Mouse (Mus musculus) spleen, adult 18-20 months (tissue): ENCODE measurements around the gene Plcg2.

Experiments
- DNase-seq, 2 experiments: peaks; one replicate each; pipeline ENCODE4 v3.0.0; 2022; ENCODE audit warnings: mixed read lengths in 2 of 2

The Plcg2 gene

GRCm38 (mm10) chr8:117639631-117640030, 141.5 kb downstream of the Plcg2 start:
- DNase-seq, result no peak

- no peak for DNase-seq
Observed at GRCm38 (mm10) chr8:117645486-117645885, 147.4 kb downstream of the Plcg2 start.

DNA sequence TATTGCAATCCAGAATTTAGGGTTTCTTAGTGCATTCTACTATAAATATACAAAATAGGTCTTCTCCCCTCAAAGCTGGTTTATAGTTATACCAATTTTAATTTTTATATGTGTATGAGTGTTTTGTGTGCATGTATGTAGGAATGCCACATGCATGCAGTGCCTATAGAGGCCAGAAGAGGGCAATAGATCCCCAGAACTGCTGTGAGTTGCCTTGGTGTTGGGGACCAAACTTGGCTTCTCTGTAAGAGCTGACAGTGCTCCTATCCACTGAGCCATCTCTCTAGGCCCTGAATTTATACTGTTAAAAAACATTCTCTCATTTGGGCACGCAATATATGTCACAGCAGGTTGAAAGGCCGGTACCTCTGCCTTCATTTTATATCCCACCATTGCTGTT, 147.9 kb downstream of the Plcg2 start:
- peak in 1 of 2 experiments; percentile 26 for DNase-seq

DNA sequence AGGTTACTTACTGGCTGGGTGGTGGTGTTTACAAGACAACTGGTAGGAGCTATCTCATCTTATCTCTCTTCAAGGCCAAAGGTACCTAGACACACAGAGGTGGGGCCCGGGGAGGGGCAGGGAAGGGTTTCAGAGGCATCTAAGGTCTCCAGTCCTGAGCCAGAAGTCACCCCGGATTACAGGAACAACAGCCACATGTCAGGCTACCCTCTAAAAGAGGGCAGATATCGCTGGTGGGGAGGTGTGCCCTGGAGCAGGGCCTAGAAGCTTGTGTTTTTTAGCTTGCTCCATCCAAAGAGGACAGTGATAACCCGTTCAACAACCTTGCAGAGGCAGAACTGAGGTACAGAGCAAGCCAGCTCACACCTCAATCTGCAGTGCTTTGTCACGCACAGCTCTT, 148.3 kb downstream of the Plcg2 start:
- no peak for DNase-seq

DNA sequence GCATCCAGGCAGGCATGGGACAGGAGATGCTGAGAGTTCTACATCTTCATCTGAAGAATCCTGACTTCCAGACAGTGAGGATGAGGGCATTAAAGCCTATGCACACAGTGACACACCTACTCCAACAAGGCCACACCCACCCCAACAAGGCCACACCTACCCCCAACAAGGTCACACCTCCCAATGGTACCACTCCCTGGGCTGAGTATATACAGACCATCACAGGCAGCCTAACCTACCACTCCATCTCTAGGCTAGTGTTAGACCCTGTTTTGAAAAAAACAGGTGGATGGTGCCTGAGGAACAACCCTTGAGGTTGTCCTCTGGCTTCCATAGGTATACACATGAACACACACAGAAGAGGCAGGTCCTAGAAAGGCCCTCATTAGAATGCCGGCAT, 154.2 kb downstream of the Plcg2 start:
- DNase-seq, result no peak

- no peak for DNase-seq
Observed at GRCm38 (mm10) chr8:117658990-117659389, 160.9 kb downstream of the Plcg2 start.

DNA sequence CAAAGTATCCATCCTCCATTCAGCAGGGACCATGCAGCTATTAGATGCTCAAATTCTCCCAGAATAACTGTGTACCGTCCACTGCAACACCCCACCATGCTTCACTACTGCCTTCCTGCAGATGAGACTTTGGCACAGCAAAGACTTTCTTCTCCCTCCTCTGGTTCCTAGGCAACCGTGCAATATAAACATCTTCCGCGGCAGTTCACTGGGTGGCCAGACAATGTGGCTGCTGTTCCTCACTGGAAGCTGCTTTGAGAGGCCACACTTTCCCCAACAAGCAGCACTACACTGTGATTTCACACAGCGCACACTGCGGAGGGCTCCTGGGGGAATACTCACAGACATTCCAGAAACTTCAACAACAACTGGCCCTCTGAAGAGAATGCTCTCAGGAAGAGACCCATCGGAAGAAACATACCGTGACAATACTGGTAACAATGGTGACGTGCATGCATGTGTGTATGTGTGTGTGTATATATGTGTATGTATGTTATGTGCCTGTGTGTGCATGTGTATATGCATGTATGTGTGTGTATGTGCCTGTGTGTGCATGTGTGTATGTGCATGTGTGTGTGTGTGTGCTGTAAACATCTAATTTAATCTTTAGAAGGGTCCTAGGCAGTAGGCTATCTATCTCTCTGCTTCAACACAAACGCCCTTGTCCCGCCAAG, 162.4 kb downstream of the Plcg2 start:
- no peak for DNase-seq

- DNase-seq, result no peak
Observed at GRCm38 (mm10) chr8:117667349-117668124, 169.4 kb downstream of the Plcg2 start.

GRCm38 (mm10) chr8:117670461-117670860, 172.4 kb downstream of the Plcg2 start:
- DNase-seq, result no peak

DNA sequence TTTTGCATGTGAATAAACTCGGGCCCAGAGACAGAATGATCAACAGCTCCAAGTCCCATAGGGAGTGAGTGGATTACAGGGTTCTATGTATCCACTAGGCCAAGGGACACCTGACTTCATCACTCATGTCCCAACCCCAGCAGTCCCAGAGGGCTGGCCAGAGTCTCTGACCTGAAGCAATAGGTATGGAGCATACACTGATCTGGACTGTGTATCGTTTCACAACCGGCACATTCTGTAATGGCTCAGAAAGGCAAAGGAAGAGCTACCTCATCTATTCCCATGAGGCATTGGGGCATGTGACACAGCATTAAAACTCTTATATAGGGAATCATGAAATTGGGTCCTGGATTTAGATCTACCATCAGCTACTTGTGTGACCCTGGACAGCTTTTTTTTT, 174.5 kb downstream of the Plcg2 start:
- DNase-seq, result no peak

- DNase-seq, result peak; percentile 24 to 50
Observed at GRCm38 (mm10) chr8:117673430-117673830, 175.3 kb downstream of the Plcg2 start, which contains the start of gene Sdr42e1. TSS of gene Sdr42e1 (minus strand) at chr8:117673689.

GRCm38 (mm10) chr8:117675171-117675570, 177.1 kb downstream of the Plcg2 start:
- DNase-seq, result no peak

DNA sequence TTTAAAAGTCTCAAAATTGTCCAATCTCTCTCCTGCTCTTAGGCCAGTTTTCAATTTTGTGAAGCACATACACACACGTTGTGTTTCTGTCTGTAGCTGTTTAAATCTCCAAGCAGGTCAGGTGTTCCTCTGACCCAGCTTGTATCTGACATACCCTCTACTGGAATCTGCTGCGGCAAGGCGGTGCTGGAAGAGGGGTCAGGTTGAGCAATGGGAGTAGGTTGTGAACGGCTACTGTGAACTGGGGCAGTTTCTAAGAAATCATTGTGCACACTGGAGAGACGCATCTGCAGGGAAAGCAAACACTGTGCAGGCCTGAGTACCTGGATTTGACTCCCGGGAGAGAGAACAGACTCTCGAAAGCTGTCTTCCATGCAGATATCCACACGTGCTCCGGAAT, 178.4 kb downstream of the Plcg2 start:
- no peak for DNase-seq

DNA sequence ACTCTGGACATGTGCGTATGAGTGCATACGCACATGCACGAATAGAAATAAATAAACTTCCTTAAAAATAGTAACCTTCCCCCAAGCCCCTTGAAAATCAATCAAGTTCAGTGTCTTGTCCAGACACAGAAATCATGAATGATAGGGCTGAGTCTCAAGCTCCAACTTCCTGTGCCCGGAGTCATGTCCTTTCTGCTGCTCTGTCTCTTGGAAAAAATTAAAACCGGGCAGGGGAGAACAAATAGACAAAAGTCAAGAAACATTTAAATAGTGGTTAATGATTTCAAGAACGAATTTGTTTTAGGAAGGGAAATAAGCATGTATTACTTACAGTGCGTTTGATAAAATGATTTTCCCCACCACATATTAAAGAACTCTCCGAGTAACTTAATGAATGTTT, 178.9 kb downstream of the Plcg2 start:
- no peak for DNase-seq

DNA sequence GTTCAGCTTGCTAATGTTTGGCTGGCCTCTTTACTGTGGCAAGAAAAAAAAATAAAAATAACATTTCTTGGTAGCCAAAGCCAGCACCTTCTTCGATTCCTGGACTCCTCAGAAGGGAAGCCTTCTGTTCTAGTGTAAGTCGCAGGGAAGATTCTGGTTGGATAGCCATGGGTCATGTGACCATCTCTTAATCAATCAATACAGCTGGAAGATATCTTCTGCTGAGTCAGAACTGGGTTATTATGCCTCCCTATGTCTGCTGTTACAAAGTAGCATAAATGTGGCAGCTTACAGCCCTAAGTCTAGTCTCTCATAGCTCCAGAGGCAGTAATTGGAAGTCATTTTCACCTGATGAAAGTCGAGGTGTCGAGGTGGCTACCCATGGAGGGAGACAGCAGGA, 180.6 kb downstream of the Plcg2 start:
- DNase-seq, result no peak

- DNase-seq, result no peak
Observed at GRCm38 (mm10) chr8:117683925-117684472, 185.9 kb downstream of the Plcg2 start.

DNA sequence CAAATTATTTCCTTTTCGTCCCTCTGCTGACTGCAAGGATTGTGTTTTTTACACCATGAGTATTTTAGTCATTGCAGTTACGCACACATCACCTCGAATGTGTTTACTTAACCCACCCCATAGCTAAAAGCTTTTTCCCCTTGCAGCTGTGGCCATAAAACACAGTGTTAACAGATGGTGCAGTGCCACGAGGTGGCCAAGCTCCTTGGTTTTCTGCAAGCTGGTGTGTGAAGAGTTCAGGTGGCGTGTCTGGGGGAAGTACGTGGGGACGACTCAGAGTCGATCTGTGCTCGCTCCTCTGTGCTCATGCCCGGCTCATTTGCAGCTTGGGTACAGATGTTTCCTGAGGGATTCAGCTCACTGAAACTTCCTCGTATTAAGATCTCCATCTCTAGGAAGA, 186.4 kb downstream of the Plcg2 start:
- no peak for DNase-seq
